Mouse (Mus musculus): ENCODE measurements at regions not wholly inside any gene's neighbourhood (a gene's known extent, or its start where the extent isn't known, plus 50 kb on each side); places are given as distances from the start of the nearest gene placed in this dataset.

DNA sequence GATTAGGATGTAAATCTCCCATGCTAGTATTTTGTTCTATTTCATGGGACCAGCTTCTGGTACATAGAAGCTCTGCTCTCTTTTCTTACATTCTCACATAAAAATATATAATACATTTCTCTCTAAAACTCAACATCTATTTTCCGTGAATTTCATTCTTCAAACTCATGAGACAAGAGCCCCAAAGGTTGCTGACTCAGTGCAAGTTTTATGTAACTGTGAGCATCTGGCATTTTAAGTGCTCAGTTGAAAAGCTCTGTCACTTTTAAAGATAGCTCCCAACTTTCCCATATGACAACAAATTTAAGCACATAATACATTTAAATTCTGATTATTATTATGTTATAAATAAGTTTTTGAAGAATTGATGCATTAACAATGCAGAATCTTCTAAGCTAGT, 268.5 kb downstream of the AW209491 start:
- DNase-seq (ENCODE audit: low spot score in 2 of 2) = peak in 1 of 2 experiments; percentile 5

DNA sequence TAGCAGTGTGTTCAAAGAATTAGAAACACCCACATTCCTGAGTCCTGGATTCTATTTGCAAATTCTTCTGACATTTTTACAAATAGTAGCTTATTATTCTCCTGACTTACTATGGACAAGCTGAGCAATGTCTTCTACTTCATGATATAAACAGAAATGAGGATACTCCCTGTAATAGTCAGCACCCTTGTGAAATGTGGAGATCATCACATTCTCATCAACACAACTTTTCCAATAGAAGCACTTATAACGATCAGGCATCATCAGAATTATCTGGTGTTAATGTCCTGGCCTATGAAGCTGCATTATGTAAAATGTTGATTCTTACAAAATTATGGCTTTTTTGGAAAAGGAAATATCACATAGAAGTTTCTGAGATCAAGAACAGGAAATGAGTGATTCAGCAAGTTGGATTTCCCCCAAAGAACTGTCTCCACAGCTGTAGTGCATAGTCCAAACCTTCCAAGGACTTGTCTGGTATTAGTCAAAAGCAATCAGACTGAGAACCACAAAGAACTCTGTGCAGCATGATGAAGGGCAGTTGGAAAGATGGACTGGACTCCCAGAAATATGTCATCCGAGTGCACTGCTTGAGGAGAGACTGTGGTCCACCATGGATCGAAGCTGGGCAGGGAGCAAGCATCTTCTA, 300.3 kb downstream of the AW209491 start:
- DNase-seq (ENCODE audit: low spot score in 2 of 2) = no peak

DNA sequence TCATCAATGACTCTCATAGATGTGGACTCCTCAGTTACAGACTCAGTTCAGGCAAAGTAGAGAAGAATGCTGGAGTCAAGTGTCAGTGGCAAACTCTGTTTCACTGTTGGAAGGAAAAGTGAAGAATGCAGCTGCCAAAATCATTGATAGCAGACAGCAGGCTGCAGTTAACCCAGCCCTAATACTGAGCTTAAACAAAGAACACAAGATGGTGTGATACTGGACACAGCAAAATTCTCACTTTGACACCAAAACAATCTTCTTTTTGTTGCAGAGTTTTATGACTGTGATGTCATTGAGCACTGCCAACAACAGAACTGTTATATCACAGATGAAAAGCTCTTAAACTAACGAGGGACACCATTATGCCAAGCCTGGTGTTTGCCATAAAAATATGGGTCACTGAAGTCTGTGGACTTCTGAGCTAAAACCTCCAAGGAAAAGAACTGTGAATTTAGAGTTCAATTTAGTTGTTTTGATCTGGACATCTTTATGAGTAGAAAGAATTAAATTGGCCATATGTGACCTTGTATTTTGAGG, 336.3 kb downstream of the AW209491 start:
- DNase-seq (ENCODE audit: low spot score in 2 of 2) = peak in 1 of 2 experiments; percentile 1

GRCm38 (mm10) chr13:15002700-15003099, 372.7 kb downstream of the AW209491 start:
- DNase-seq (ENCODE audit: low spot score in 2 of 2) = no peak

DNA sequence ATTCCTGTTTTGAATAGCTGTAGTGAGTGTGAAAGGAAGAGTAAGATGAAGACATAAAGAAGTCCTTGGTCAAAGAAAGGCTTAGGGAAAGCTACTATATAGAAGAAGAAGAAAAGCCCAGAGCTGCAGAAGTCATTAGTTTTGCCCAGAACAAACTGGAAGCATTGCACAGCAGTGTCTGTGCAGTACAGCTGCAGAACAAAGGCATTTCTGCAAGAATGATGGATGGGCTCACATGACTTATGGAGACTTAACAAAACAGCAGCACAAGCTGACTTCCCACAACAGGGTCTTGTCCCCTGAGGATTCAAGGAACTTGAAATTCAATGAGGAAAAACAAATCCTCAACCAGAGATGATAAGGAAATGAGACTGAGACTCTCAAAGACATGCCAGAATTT, 381.7 kb downstream of the AW209491 start:
- DNase-seq (ENCODE audit: low spot score in 2 of 2) = no peak

DNA sequence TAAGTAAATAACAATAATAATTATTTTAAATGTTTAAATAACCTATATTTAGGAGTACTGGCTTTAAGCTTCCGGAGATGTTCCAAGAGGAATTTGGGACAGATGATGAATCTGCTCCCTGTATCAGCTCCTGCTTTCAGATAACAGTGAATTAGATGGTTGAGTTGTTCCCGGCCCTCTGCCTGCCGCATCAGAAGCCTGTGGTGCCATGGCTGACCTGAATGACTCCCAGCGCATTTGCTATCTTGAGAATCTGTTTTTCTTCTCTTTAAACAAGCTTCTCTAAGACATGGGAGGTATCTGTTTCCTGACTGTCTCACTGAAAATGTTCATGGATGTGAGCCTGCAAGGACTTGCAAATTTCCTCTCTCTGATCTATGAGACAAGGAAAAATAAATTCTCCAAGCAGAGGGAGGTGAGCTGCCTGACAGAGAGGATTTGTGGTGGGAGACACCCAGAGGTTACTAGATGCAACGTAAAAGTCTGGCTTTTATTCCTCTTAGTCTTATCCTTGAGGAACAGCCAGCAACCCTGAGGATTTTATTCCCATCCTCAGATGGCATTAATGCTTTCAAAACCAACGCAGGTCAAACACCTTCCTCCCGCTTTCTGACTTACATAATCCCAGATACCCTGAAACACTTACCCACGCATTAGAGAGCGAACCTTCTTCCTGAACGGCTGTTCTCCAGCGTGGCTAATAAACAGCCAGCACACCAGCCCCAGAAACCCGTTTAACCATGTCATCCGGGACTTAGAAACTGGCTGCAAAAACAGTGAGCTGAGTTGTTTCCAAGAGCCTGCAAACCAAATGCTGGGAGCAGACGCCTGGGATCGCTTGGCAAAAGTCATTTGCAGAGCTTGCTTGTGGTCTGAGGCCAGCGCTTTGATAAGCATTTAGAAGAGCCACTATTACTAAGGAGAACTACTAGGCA, 389.1 kb downstream of the AW209491 start:
- DNase-seq (ENCODE audit: low spot score in 2 of 2) = peak; percentile 2 to 42

DNA sequence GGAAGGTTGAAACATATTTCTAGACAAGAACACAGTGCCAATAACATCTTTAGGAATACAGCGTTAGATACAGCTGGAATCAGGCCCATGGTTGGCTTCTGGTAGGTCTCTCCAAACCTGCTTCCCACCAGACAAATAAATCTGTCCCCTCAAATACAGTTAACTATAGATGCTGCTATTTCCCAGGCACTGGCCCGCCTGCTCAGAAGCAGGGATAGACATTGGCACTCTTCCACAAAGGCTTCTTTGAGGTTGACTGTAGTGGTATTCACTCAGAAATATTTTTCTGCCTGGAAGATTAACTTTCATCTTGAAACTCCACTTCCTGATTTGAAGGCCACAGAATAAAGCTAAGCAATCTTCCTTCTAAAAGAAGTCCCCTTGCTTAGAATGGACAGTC, 396.6 kb downstream of the AW209491 start:
- no peak for DNase-seq (ENCODE audit: low spot score in 2 of 2)

DNA sequence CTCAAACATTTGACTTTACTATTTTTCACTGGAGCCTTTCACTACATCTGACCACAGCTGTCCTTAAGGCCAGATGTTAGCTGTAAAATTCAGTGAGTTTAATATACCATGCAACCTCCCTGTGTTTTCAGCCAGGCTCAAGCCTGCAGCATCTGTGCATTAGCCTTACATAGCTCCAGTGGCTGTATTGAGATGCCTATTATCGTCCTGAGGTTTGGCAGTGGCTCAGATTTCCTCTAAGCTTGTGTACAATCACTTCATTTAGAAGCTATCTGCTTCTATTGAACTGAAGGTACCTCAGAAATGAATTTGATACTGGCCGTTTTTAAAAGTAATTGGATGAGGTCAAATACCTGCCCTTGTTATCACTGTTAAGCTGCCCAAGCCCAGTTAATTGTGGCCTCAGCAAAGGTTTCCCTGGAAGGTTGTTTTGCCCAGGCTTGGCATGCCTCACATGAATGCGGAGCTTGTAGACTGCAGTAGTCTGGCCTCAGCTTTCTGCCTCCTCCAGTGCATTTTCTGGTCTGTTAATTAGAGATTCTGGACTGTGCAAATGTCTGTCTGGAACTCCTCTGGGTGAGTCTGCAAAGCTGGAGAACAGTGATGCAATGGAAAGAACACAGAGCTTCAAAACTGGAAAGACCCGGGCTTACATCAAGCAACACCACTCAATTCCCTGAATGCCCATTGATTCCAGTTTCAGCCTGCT, 410.2 kb upstream of the Gli3 start:
- peak in 1 of 2 experiments; percentile 2 for DNase-seq (ENCODE audit: low spot score in 2 of 2)

- no peak for DNase-seq (ENCODE audit: low spot score in 2 of 2)
These were observed 408.3 kb upstream of the Gli3 start for GRCm38 (mm10) chr13:15054705-15055104.

GRCm38 (mm10) chr13:15078635-15079094, 384.4 kb upstream of the Gli3 start:
- peak in 1 of 2 experiments; percentile 34 for DNase-seq (ENCODE audit: low spot score in 2 of 2)

- DNase-seq (ENCODE audit: low spot score in 2 of 2) = no peak
These were observed 383.9 kb upstream of the Gli3 start for GRCm38 (mm10) chr13:15079148-15079547.

- peak in 1 of 2 experiments; percentile 5 for DNase-seq (ENCODE audit: low spot score in 2 of 2)
These were observed 380.6 kb upstream of the Gli3 start for GRCm38 (mm10) chr13:15082255-15082932.

- DNase-seq (ENCODE audit: low spot score in 2 of 2) = no peak
These were observed 368.2 kb upstream of the Gli3 start for GRCm38 (mm10) chr13:15094836-15095235.

DNA sequence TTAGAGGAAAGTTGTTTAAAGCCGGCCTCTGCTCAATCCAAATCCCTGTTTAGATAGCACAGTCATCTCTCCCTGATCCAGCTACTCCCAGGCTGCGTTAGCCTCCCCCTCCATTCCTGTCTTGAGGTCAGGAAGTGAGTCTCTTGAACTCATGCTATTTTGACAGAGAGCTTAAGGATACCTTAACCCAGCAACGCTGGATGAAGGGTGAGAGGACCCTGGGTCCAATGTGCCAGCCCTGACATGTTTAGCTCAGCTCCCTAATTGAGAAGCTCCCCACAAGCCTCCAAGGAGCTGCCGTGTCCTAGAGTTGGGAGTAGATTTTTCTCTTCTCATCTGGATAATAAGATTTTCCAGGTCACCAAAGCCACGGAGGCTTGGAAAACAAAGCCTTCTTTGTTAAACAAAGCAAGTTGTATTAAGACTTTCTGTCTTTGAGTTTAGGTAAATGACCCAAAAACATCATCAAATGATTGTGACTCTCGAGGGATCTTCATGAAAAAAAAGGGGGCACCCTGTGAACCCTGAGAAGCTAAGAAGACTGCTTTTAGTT, 355.2 kb upstream of the Gli3 start:
- DNase-seq (ENCODE audit: low spot score in 2 of 2) = no peak

GRCm38 (mm10) chr13:15113383-15113782, 349.7 kb upstream of the Gli3 start:
- DNase-seq (ENCODE audit: low spot score in 2 of 2) = peak in 1 of 2 experiments; percentile 27

DNA sequence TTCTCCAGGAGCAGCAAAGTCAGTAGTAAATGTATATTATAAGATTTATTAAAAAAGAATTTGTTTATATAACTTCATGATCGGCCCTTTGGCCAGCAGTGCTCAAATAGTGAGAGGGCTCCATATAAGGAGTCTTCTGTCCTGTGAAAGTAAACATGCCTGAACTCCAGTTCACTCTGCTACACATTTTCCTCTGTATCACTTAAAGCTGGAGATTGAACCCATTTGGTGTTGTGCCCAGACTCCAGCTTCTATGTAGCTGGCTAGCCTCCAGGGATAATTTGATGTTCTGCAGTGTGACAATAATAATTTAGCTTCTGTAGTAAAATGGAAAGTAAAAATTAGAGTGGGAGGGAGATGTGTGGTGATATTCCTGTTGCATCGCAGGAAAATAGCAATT, 332.8 kb upstream of the Gli3 start:
- DNase-seq (ENCODE audit: low spot score in 2 of 2) = peak; percentile 3 to 56

- DNase-seq (ENCODE audit: low spot score in 2 of 2) = no peak
These were observed 316.9 kb upstream of the Gli3 start for GRCm38 (mm10) chr13:15146167-15146566.

DNA sequence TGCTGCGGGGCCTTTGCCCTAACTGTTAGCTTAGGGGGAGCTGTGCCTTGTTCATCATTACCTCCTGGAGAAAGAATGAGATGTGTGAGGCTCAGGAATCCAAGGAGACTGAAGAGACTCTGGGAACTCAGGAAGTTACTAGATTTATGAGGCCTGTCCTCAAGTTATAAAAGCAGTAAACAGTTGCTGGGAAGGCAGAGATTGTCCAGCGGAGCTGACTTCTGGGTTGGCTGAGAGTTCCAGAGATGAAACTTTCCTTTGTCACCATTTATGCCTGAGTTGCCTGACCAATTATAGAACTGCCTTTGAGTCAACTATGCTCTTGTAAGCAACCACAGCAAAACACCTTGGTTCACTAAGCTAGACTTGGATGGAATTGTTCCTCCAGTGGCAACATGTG, 282.1 kb upstream of the Gli3 start:
- no peak for DNase-seq (ENCODE audit: low spot score in 2 of 2)

GRCm38 (mm10) chr13:15211635-15212352, 251.2 kb upstream of the Gli3 start:
- no peak for DNase-seq (ENCODE audit: low spot score in 2 of 2)

- peak in 1 of 2 experiments; percentile 2 for DNase-seq (ENCODE audit: low spot score in 2 of 2)
These were observed 250.6 kb upstream of the Gli3 start for GRCm38 (mm10) chr13:15212353-15212850.
